Mouse (Mus musculus) lung, postnatal 25 days (tissue): ENCODE results near the gene Gm43191.
A peak's percentile ranks its signal among the peaks of the same experiment; 100 is the strongest.

ENCODE experiments used
- DNase-seq: peaks from one replicate; pipeline ENCODE4 v3.0.0; 2022; ENCODE audit warnings: low spot score

Gm43191 gene

GRCm38 (mm10) chr3:116620636-116621370, 60.3 kb downstream of the Gm43191 start:
- no peak for DNase-seq

DNA sequence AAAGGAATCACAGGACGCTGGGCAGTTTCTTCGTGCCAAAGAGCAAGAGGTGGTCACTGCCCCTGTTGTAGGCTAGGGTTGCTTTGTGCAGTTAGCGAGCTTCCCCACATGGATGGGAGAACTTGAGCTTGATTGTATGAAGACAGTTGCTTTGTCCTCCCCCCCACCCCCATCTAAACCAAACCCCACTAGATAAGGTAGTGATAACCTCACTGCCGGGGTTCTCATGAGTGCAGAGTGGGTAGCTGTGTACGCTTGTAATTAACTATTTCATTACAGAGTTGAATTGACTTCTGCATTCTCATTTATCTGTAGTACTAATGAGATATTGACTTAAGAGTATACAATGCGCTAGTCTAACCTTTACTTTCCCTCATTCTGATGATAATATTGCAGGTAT, 62.2 kb downstream of the Gm43191 start:
- DNase-seq: no peak

DNA sequence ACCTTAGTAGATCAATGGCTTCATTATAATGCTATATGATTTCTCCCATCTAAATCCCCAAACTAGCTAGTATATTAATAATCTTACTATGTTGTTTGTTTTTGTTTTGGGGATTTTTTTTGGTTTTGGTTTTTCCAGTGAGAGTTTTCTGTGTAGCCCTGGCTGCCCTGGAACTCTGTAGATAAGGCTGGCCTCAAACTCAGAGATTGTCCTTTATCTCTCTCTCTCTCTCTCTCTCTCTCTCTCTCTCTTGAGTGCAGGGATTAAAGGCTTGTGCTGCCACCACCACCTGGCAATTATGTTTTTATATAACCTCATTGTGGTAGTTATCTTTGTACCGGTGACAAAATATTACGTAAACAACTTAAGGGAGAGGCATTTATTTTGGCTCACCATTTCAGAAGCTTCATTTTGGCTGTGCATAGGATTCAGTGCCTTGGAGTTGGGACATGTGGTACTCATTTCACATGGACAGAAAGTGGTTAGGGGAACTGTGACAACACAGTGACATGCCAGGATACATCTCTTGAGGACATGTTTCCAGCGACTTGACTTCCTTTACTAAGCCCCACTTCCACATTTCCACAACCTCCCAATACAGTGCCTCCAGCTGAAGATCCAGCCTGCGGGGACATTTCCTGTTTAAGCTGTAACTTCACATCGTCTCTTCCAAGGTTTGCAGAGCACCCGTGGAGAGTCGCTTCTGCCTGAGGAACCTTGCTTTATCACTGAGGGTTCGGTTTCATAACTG, 65.6 kb downstream of the Gm43191 start:
- DNase-seq: no peak

- peak; percentile 28 for DNase-seq
These were observed 66.7 kb downstream of the Gm43191 start, which contains the start of gene Trmt13 for GRCm38 (mm10) chr3:116614295-116614892. Gene Trmt13, minus strand, starts transcription at chr3:116614587.

DNA sequence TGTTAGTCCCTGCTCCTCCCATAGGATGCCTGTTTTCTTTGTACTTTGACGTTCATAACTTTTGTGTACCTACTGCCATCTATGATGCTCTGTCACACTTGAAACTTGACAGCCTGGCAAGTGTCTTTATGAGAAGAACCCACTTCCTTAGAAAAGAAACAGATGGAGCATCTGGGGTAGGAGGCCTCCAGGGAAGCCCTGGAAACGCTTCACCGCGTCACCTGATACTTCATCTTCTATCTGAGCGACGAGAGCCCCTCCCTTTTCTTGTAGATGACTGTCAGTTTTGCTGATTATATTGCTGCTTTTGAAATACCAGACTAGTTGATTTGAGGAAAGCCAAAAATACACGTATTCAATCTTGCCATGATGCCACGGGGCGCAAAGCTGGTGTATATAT, 76.5 kb downstream of the Gm43191 start:
- DNase-seq: no peak

DNA sequence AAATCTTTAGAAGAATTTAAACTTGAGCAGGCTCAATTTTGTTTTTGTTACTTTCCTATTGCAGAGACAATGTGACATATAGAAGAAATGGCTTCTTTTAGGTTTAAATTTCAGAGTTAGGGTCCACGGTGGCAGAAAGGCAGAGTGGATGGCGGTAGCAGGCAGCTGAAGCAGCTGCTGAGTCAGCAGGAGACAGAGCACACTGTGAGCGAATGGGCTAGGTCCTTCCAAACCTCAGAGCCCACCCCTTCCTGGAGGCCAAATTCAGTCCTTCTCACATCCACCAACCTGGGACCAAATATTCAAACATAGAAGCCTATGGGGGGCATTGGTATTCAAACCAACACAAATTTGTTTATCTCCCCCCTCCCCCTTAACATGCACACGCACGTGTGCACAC, 79.3 kb downstream of the Gm43191 start:
- DNase-seq: no peak

GRCm38 (mm10) chr3:116601005-116601404, 80.1 kb downstream of the Gm43191 start:
- no peak for DNase-seq

DNA sequence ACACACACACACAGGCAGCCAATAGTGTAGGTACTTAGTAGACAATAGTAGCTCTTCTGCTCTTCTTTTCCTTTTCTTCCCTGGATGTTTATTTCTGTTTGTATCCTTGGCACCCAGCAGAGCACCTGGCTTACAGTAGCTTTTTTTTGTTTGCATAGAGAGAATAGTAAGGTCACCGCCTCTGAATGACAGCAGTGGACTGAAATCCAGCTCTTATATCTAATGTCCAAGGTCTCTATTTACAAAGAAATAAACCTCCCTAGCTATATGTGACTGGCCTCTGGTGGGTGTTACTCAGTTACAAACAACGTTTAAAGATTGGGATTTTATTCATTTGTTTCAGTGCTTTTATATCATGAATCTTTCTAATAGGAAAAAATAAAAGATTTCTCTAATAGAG, 81.4 kb downstream of the Gm43191 start:
- DNase-seq: no peak

GRCm38 (mm10) chr3:116595603-116595991, 85.5 kb downstream of the Gm43191 start:
- DNase-seq: no peak

DNA sequence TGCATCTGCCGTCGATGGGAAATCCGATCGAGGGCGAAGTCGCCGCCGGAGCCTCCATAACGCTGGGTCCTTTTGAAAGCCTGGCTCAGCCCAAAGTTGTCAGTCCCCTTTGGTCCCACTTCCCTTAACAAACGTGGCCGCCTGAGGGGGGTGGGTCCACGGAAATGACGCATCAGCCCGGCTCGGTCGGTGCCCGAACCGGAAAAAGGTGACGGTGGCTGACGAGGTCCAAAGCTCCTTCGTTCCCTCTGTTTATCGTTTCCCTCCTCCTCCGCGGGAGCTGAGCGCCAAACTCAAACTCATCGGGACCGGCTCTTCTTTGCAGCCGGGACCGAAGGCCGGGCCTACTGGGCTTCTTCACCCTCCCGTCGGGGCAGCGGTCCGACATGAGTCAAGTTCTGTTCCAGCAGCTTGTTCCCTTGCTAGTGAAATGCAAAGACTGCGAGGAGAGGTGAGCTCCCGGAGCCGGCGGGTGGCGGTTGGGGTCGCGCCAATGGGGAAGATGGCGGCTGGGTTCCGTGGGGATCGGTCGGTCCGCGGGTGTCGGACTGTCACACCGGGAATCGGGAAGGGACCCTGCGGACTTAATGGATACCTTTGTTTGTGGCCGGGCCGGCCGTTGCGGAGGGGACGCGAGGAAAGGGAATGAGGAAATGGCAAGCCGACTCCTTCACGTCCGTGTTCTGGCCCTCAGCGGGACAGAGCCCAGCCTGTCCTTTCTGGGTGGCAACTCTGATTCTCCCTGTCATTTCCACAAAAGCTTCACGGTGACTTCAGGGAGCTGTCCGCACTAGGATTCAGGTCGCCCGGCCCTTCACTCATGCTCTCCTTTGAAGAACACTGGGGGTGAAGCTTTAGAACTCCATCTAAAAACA, 86.1 kb downstream of the Gm43191 start, which contains the start of gene Sass6:
Gene Sass6, plus strand, starts transcription at position 255 of the 875 bp plus-strand sequence.
- DNase-seq: peak; percentile 98

DNA sequence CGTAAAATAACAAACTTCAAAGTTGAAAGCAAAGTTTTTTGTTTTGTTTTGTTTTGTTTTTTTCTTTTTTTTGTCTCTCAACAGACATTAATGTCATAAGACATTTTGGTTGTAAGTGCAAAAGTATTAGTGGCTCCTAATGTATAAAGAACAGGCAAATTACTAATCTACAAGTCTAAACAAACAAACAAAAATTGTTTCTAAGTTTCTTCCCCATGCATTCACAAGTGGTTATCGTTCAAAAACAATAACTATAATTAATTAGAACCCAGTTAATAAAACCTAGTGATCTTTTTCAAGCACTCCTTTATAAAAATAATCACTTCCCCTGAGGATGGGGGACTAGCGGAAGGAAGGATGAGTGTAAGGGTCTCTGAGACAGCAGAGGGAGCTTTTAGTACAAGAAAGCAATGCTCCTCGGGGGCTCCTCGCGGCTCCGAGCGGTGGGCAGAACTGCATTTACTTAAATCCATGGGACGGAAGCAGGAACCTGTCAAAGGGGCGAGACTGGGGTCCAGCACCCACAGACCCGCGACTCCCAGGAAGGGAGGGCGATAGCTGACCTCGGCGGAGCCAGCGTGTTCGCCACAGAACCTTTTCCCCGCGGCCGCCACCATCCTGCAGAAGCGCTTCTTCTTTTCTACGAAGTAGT, 86.9 kb downstream of the Gm43191 start:
- no peak for DNase-seq
